Mouse (Mus musculus): ENCODE data around the gene Cat.

GRCm38 (mm10) chr2:103430712-103431111, 54.2 kb downstream of the Cat start:
- TF ChIP-seq CTCF (IDR thresholded peaks at IDR 0.05; ENCODE audit: borderline replicate concordance, extremely low read depth, insufficient read depth, insufficient read length) (no peak), POLR2A (IDR thresholded peaks at IDR 0.05; ENCODE audit: borderline replicate concordance, extremely low read depth, insufficient read depth, insufficient read length, poor library complexity, severe bottlenecking) (no peak)

Data from brain, embryonic 14.5 days (tissue).